Comparison of ENCODE assay signal across 10 mouse cellular contexts in the genomic region with DNA sequence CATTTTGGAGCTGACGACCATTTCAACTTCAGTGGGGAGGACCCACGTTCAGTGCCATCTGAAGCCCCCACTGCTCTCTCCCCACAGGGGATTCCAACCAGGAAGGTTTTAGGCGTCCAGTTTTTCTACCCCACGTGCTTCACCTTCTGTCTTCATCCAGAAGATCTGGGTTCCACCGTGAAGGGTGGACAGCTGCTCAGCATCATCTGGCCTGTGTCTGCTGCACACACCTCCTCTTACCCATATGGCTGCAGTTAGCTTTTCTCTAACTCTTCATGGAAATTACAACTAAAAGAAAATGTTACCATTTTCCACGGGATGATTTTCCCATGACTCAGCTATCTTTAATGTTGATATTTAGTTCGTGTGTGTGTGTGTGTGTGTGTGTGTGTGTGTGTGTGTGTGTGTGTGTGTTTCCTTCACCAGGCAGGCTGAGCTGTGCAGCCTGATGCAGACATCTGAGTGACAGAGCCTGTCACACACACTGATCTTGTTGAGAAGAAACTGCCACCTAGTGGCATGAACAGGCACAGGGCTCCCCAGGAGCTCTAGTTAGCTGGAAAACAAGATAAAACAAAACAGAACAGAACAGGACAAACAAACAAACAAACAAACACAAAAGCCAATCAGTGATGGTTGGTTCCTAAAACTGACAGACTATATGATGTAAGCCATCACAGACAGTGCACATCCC.
DNase-seq lines count a peak whose midpoint lies in the region; ATAC-seq and TF ChIP-seq lines count a peak whose summit lies in the region.
"Had no signal": no experiment of that assay in that cellular context is flagged by ENCODE, and none has a peak within 500 bp of the region (broad histone marks: within the 10 kb centered on the region; RNA-seq: fewer than 3 reads in every experiment).

No protein-coding gene starts in this region.

- H3K9ac ChIP-seq in intestine, postnatal 0 days (ENCODE audit: low read depth, low read length) = no peak overlapping the region
- H3K9ac ChIP-seq in intestine, embryonic 16.5 days (ENCODE audit: low read depth, low read length) = no peak overlapping the region
- H3K9ac ChIP-seq in kidney, postnatal 0 days (ENCODE audit: low read depth, low read length) = no peak overlapping the region
- H3K9ac ChIP-seq in stomach, postnatal 0 days (ENCODE audit: low read length) = no peak overlapping the region
- no peak overlapping the region for H3K9ac ChIP-seq in intestine, embryonic 15.5 days
- H3K9ac ChIP-seq: limb, embryonic 15.5 days; stomach, embryonic 15.5 days had no signal

- no peaks in the 10 kb centered on the region for H3K4me1 ChIP-seq in intestine, postnatal 0 days (replicated peaks; ENCODE audit: control insufficient read depth, insufficient read depth, low read length)
- no peaks in the 10 kb centered on the region for H3K4me1 ChIP-seq in intestine, embryonic 16.5 days (ENCODE audit: control insufficient read depth, insufficient read depth, low read length)
- H3K4me1 ChIP-seq in embryonic facial prominence, embryonic 10.5 days = no peaks in the 10 kb centered on the region
- H3K4me1 ChIP-seq in kidney, postnatal 0 days (replicated peaks; ENCODE audit: insufficient read depth, low read length) = no peaks in the 10 kb centered on the region
- H3K4me1 ChIP-seq in stomach, postnatal 0 days (replicated peaks; ENCODE audit: control insufficient read depth, insufficient read depth) = no peaks in the 10 kb centered on the region
- no peaks in the 10 kb centered on the region for H3K4me1 ChIP-seq in intestine, embryonic 15.5 days (replicated peaks)
- H3K4me1 ChIP-seq: limb, embryonic 15.5 days; stomach, embryonic 15.5 days had no signal

- peak; percentile 28 for DNase-seq in ES-CJ7 (ENCODE audit: low read depth, low spot score)
- DNase-seq in embryonic facial prominence, embryonic 10.5 days (ENCODE audit: low spot score) = peak; percentile 35
- DNase-seq in kidney, postnatal 0 days (ENCODE audit: low spot score) = peak; percentile 23
- peak; percentile 32 for DNase-seq in stomach, postnatal 0 days (ENCODE audit: low spot score)

- no peaks in the 10 kb centered on the region for H3K36me3 ChIP-seq in intestine, postnatal 0 days (ENCODE audit: control insufficient read depth, insufficient read depth)
- no peaks in the 10 kb centered on the region for H3K36me3 ChIP-seq in intestine, embryonic 16.5 days (ENCODE audit: control insufficient read depth, insufficient read depth, low read length)
- no peaks in the 10 kb centered on the region for H3K36me3 ChIP-seq in embryonic facial prominence, embryonic 10.5 days (replicated peaks)
- H3K36me3 ChIP-seq in kidney, postnatal 0 days (ENCODE audit: insufficient read depth, low read length) = no peaks in the 10 kb centered on the region
- no peaks in the 10 kb centered on the region for H3K36me3 ChIP-seq in stomach, postnatal 0 days (ENCODE audit: control insufficient read depth, insufficient read depth, low read length)
- no peaks in the 10 kb centered on the region for H3K36me3 ChIP-seq in intestine, embryonic 15.5 days
- H3K36me3 ChIP-seq: limb, embryonic 15.5 days; stomach, embryonic 15.5 days had no signal

- WGBS in intestine, postnatal 0 days = 54% methylated on average over 7 of the region's 7 CpGs
- WGBS in intestine, embryonic 16.5 days = 57% methylated on average over 7 of the region's 7 CpGs
- WGBS in embryonic facial prominence, embryonic 10.5 days = 62% methylated on average over 7 of the region's 7 CpGs
- WGBS in kidney, postnatal 0 days = 57% methylated on average over 7 of the region's 7 CpGs
- 44% methylated on average over 7 of the region's 7 CpGs for WGBS in stomach, postnatal 0 days
- WGBS in intestine, embryonic 15.5 days = 48% methylated on average over 7 of the region's 7 CpGs

- H3K9me3 ChIP-seq in intestine, postnatal 0 days (ENCODE audit: control insufficient read depth) = no peaks in the 10 kb centered on the region
- no peaks in the 10 kb centered on the region for H3K9me3 ChIP-seq in intestine, embryonic 16.5 days (ENCODE audit: control insufficient read depth, low read length)
- H3K9me3 ChIP-seq in embryonic facial prominence, embryonic 10.5 days = no peaks in the 10 kb centered on the region
- no peaks in the 10 kb centered on the region for H3K9me3 ChIP-seq in kidney, postnatal 0 days (replicated peaks; ENCODE audit: low read length)
- no peaks in the 10 kb centered on the region for H3K9me3 ChIP-seq in stomach, postnatal 0 days (ENCODE audit: control insufficient read depth, low read length)
- H3K9me3 ChIP-seq in intestine, embryonic 15.5 days = no peaks in the 10 kb centered on the region
- H3K9me3 ChIP-seq: limb, embryonic 15.5 days; stomach, embryonic 15.5 days had no signal

- no peak for TF ChIP-seq EP300 in stomach, postnatal 0 days (optimal IDR thresholded peaks at IDR 0.05)

- ATAC-seq in intestine, postnatal 0 days = no peak
- no peak for ATAC-seq in intestine, embryonic 16.5 days
- peak; percentile 57; the same call in 1 of the 2 replicates for ATAC-seq in kidney, postnatal 0 days (replicated peaks; ENCODE audit: low FRiP score, low read depth)
- peak; percentile 48 for ATAC-seq in megakaryocyte, adult 5-6 weeks (ENCODE audit: poor library complexity, severe bottlenecking)
- ATAC-seq in stomach, postnatal 0 days (ENCODE audit: low FRiP score, low TSS enrichment) = 0 out of 2 replicates have a peak, but pooled peaks have one; percentile 53
- no peak for ATAC-seq in intestine, embryonic 15.5 days

- H3K27me3 ChIP-seq in intestine, postnatal 0 days (replicated peaks; ENCODE audit: control insufficient read depth, insufficient read depth, low read length) = no peaks in the 10 kb centered on the region
- no peaks in the 10 kb centered on the region for H3K27me3 ChIP-seq in intestine, embryonic 16.5 days (replicated peaks; ENCODE audit: control insufficient read depth, insufficient read depth, low read length)
- H3K27me3 ChIP-seq in embryonic facial prominence, embryonic 10.5 days (replicated peaks; ENCODE audit: low read depth, poor library complexity, severe bottlenecking) = no peaks in the 10 kb centered on the region
- H3K27me3 ChIP-seq in kidney, postnatal 0 days (ENCODE audit: insufficient read depth, low read length) = no peaks in the 10 kb centered on the region
- no peaks in the 10 kb centered on the region for H3K27me3 ChIP-seq in stomach, postnatal 0 days (ENCODE audit: control insufficient read depth, insufficient read depth, low read length)
- H3K27me3 ChIP-seq in intestine, embryonic 15.5 days (replicated peaks) = no peaks in the 10 kb centered on the region
- H3K27me3 ChIP-seq: limb, embryonic 15.5 days; stomach, embryonic 15.5 days had no signal

- H3K4me3 ChIP-seq in intestine, postnatal 0 days (ENCODE audit: low read depth, low read length) = no peak overlapping the region
- no peak overlapping the region for H3K4me3 ChIP-seq in intestine, embryonic 16.5 days (ENCODE audit: low read length)
- no peak overlapping the region for H3K4me3 ChIP-seq in embryonic facial prominence, embryonic 10.5 days
- H3K4me3 ChIP-seq in kidney, postnatal 0 days (replicated peaks; ENCODE audit: low read depth, low read length) = no peak overlapping the region
- H3K4me3 ChIP-seq in stomach, postnatal 0 days (ENCODE audit: low read depth, low read length) = no peak overlapping the region
- H3K4me3 ChIP-seq in intestine, embryonic 15.5 days (replicated peaks) = no peak overlapping the region
- H3K4me3 ChIP-seq: limb, embryonic 15.5 days; stomach, embryonic 15.5 days had no signal

- peak; percentile 68 for TF ChIP-seq CTCF in intestine, postnatal 0 days (IDR thresholded peaks at IDR 0.05; ENCODE audit: low read depth)
- peak; percentile 66; the same call in 1 of the 2 replicates for TF ChIP-seq CTCF in kidney, postnatal 0 days (IDR thresholded peaks at IDR 0.05; ENCODE audit: low read depth)
- peak; percentile 72 for TF ChIP-seq CTCF in stomach, postnatal 0 days (IDR thresholded peaks at IDR 0.05; ENCODE audit: low read depth)

- H3K4me2 ChIP-seq in intestine, postnatal 0 days (replicated peaks; ENCODE audit: low read depth) = no peak overlapping the region
- no peak overlapping the region for H3K4me2 ChIP-seq in intestine, embryonic 16.5 days (ENCODE audit: low read depth, low read length)
- no peak overlapping the region for H3K4me2 ChIP-seq in kidney, postnatal 0 days (ENCODE audit: low read length)
- H3K4me2 ChIP-seq in stomach, postnatal 0 days (replicated peaks; ENCODE audit: low read depth) = no peak overlapping the region
- no peak overlapping the region for H3K4me2 ChIP-seq in intestine, embryonic 15.5 days (replicated peaks)
- H3K4me2 ChIP-seq: limb, embryonic 15.5 days; stomach, embryonic 15.5 days had no signal

- H3K27ac ChIP-seq in intestine, postnatal 0 days (ENCODE audit: low read depth, low read length) = no peak overlapping the region
- H3K27ac ChIP-seq in intestine, embryonic 16.5 days (ENCODE audit: low read length) = no peak overlapping the region
- no peak overlapping the region for H3K27ac ChIP-seq in embryonic facial prominence, embryonic 10.5 days (replicated peaks)
- no peak overlapping the region for H3K27ac ChIP-seq in kidney, postnatal 0 days
- no peak overlapping the region for H3K27ac ChIP-seq in stomach, postnatal 0 days (replicated peaks)
- no peak overlapping the region for H3K27ac ChIP-seq in intestine, embryonic 15.5 days
- H3K27ac ChIP-seq: limb, embryonic 15.5 days; stomach, embryonic 15.5 days had no signal

Comparison
In these comparisons a context has a peak if more than half of its experiments do, and no peak if none do; other contexts are left out.
1. ATAC-seq: peak in kidney, postnatal 0 days (single experiment), megakaryocyte, adult 5-6 weeks (single experiment) and stomach, postnatal 0 days (single experiment); none in intestine, postnatal 0 days (single experiment), intestine, embryonic 16.5 days (single experiment) and intestine, embryonic 15.5 days (single experiment).
2. Peak in every context shown above with its lines, with median percentiles within 50 percentile points of each other: CTCF ChIP-seq and DNase-seq.